Mouse (Mus musculus): ENCODE measurements around the gene Mapk6.
"Not testable (repeated sequence)": the region's sequence is repeated elsewhere in the genome, so short reads cannot be mapped to it uniquely, and the experiment has no call there.

GRCm38 (mm10) chr9:75363702-75364101 is 46.1 kb downstream of the Mapk6 start:
- not testable (repeated sequence) for TF ChIP-seq POLR2A (IDR thresholded peaks at IDR 0.05; ENCODE audit: low read depth, low read length); CTCF (conservative IDR thresholded peaks at IDR 0.05; ENCODE audit: insufficient read depth, insufficient read length, low read depth, low read length)
